In the genomic region with DNA sequence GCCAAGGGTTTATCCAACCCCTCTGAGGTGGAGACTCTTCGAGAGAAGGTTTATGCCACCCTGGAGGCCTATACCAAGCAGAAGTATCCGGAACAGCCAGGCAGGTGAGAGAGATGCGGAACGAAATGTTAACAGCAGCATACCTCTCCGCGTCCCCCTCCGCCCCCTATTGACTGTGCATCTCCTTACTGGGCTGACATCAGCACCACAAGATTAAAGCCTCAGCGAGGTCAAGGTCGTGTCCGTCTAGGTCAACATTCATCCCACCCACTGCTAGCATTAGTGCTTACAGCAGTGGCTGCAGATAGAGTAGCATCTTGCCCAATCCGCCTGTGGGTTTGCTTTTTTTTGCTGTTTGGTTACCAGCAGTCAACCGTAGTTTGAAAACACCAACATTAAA, we compare ENCODE assay signal across 16 mouse cellular contexts.
DNase-seq lines count a peak whose midpoint lies in the region.
"Had no signal": no experiment of that assay in that cellular context is flagged by ENCODE, and none has a peak within 500 bp of the region (broad histone marks: within the 10 kb centered on the region; RNA-seq: fewer than 3 reads in every experiment).

No protein-coding gene starts in this region.

- peak; percentile 12 for DNase-seq in embryo, embryonic 11 days
- DNase-seq in embryo, embryonic 10 days (ENCODE audit: low spot score) = no peak
- peak; percentile 93 for DNase-seq in ES-CJ7 (ENCODE audit: low read depth, low spot score)
- peak; percentile 74 for DNase-seq in R1 (ENCODE audit: low read depth, low spot score)
- no peak for DNase-seq in lung, postnatal 10 days
- DNase-seq in right cerebral cortex, postnatal 4 days = no peak
- no peak for DNase-seq in kidney, adult 8-10 months
- DNase-seq: adrenal gland, postnatal 10 days; adrenal gland, postnatal 25 days; B cell, adult 2 months; cerebellum, adult 11 months; cerebellum, adult 18-20 months; cerebellum, adult 8-10 months; cerebellum, adult 9-11 months; cerebellum, postnatal 14 days; cerebellum, postnatal 36 days had no signal

Comparison
In these comparisons a context has a peak if more than half of its experiments do, and no peak if none do; other contexts are left out.
1. DNase-seq: peak in embryo, embryonic 11 days (single experiment), ES-CJ7 (single experiment) and R1 (single experiment); none in embryo, embryonic 10 days (single experiment), lung, postnatal 10 days (single experiment), right cerebral cortex, postnatal 4 days (single experiment) and kidney, adult 8-10 months (0 of 2).